Mouse (Mus musculus) heart, adult 11 months (tissue): ENCODE measurements at regions not wholly inside any gene's neighbourhood (a gene's known extent, or its start where the extent isn't known, plus 50 kb on each side); places are given as distances from the start of the nearest gene placed in this dataset.
A peak's percentile ranks its signal among the peaks of the same experiment; 100 is the strongest.

Experiments
- DNase-seq: peaks from one replicate; pipeline ENCODE4 v3.0.0; 2022

DNA sequence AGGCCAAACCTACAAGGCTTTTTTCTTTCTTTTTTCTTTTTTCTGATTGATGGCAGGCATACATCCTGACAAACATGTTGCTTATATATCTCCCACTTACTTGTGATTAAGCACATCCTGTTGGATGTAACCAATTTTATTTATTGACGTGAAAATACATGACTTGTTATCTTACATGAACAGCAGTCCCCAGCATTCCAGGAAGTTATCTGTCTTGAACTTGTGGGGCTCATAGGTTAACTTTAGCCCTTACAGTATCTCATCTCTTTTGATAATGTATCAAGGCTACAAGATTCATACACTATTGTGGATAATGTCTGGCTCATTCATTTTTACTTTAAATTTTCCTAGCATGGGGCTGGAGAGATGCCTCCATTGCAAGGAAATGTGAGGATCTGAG is 852.0 kb upstream of the Agtr1b start:
- no peak for DNase-seq

DNA sequence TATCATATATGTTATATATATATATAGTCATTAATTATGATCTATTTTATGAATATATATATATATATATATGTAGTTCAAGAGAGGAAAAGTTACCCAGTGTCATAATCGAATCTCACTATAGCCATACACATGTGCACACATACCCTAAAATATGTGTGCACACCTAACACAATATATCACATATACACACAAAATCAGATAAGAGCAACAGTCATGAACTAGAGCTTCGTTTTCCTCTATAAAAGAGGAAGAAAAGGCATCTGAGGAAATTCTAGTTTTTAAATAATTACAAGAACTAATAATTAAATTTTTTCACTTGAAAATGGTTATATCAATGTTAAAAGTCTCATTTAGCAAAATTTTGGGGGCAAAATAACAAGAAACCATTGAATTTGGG is 835.3 kb upstream of the Tbl1xr1 start:
- DNase-seq, result no peak

DNA sequence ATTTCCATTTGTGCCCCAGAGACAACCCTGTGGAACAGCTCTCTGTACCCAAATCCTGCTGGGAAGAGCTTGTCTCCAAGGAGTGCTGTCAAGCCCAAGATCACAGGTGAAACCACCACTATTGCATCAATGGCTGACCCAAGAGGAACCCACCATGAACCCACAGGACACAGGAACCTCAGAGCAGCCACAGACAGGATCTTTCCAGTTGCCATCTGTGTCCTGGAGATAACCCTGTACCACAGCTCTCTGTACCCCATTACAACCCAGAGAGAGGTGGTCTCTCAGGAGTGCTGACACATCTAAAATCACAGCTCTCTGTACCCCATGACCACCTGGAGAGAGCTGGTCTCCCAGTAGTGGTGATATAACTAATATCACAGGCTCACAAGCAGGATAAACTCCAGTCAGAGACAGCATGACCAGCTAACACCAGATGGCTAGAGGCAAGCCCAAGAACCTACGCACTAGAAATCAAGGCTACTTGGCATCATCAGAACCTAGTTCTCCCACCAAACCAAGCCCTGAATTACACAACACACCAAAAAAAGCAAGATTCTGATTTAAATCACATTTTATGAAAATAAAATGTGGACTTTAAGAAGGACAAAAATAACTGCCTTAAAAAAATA is 820.2 kb upstream of the Tbl1xr1 start:
- DNase-seq, result no peak

DNA sequence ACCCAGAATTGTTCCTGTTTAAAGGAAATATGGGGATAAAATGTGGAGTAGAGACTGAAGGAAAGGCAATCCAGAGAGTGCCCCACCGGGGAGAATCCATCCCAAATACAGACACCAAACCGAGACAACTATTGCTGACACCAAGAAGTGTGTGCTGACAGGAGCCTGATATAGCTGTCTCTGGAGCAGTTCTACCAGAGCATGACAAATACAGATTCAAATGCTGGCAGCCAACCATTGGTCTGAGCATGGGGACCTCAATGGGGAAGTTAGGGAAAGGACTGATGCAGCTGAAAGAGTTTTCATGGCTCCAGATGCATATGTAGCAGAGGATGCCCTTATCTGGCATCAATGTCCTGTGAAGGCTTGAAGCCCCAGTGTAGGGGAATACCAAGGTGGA is 813.1 kb upstream of the Tbl1xr1 start:
- DNase-seq, result peak; percentile 92

DNA sequence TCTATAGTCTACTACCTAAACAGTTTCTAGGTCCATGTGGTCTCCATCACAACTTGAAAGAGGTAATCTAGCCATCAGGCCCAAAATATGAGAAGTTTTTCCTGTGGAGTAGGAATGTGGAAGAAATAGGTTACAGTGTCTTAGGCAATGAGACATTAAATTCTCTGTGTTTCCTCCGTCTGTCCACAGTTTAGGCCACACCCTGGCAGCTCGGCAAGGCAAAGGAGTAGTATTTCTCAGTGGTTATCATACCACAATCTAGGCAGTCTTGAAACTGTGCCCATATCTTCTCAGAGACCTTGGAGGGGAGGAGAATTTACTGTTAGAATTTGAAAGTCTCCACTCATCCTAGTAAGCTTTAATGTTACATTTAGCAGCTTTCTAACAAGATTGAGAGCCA is 811.0 kb upstream of the Tbl1xr1 start:
- DNase-seq, result no peak

DNA sequence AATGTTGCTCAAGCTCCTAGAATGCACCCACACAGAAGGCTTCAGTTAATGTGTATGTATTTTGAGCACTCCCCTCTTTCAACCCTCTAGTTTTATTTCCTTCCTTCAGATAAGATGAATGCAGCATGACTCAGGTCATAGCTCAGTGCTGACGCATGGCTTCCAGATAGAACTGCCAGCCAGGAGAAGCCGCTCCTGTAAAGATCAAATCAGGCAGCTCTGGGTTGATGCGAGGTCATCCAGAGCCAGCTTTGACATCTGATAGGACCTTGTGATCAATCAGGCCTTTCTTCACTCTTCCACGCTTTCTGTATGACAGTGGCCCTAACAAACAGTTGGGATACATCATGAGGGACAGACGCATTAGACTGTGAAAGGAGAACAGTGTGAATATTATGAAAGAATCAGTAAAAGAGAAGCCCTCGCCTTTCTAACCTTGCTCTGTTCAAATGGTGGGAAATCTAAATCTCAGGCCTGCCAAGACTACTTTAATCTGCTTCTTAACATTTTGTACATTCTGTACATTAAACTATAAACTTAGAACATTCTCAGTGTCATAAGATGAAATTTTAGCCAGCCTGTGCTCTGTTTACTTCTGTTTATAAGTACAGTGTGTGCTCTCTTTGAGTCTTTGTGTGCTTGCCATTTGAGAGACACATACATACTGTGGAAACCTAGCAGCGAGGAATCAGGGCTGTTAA is 807.9 kb upstream of the Tbl1xr1 start:
- DNase-seq, result peak; percentile 93

DNA sequence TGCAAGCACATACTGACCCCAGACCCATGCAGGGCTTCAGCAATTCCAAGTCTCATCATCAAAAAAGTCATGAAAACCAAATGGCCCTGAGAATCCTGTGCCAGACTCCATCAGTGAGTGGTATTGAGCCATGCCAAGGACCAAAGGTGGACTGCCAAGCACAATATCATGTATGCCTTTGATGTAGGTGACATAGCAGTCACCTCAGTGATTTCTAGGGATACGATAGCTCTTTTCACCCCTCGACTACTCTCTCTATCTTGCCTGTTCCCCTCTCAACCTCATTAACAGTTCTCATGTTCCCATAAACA is 807.4 kb upstream of the Tbl1xr1 start:
- DNase-seq, result peak; percentile 79

DNA sequence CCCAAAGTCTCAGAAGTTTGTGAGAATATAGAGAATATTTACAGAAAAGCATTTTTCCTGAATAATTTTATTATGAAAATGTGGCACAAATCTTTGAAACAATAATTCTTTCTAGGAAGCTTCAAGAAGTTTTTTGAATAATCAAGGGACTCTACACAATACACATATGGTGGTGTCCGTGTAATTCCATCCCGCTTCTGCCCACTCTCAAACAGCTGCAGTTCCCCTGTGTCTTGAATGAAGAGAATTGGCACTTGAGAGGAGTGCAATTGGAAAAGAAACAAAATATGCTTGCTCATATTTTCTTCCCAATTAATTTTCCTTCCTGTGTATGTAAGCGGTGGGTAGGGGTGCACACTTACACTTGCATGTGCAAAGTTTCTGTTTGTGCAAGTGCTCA is 805.7 kb upstream of the Tbl1xr1 start:
- no peak for DNase-seq

DNA sequence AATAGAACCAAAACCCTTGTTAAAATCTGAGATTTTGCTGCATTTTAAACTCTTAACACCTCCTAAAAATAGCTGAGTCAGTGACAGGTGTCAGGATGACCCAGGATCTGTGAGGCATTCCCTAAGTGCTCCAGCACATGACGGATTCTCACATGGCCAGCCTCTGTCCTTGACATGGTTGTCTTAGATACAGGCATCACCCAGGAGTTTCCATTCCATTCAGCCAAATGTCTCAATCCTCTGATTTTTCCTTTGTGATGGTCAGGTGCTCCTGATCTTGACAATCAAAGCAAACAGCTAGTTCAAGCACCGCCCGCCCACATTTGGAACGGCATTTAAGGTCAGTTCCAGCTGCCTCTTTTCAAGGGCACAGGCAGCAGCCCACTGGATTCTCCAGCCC is 804.2 kb upstream of the Tbl1xr1 start:
- peak; percentile 95 for DNase-seq

DNA sequence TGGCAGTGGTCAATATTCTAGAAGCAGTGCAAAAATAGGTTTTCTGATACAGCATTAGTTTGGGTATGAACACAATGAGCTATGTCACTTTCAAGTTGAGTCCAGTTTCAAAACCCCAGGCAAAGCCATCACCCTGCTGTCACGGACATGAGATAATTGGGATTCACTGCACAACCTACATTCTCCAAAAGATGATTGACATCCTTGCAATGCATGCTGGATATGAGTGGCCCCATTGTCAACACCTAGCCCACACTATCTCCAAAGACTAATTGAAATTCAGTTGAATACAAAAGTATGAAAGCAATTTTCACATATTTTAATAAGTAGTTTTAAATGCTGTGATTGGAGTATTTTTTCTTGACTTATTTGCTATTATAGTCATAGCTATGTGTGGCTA is 783.7 kb upstream of the Tbl1xr1 start:
- DNase-seq, result no peak

DNA sequence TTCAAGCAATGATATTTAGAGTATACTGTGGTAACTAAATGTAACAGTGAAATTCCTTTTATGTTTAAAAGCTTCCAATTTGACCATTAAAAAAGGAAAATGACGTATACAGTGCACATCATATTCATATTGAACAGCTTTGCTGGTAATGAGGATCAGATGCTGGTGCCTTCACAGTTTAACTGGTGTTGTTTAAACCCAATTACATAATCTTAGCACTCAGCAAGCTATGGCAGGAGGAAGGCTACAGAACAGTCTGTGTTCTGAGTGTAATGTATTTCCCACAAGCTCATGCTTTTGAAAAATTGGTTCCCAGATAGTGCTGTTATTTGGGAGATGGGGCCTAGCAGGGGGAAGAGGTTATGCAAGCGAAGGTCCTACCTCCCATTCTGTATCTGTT is 783.1 kb upstream of the Tbl1xr1 start:
- no peak for DNase-seq

DNA sequence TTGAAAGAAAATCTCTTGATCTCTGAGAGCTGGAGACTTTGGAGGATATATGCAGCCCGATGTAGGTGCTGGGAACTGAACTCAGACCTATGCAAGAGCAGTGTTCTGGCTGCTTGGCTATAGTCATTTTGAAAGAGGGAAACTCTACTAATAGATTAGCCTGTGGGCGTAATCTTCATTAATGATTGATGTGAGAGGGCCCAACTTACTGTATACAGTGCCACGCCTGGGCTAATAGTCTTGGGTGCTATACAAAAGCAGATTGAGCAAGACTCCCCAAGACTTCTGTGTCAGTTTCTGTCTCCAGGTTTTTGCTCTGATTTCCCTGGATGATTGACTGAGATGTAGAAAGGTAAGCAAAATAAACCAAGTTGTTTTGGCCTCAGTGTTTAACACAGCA is 781.7 kb upstream of the Tbl1xr1 start:
- no peak for DNase-seq

DNA sequence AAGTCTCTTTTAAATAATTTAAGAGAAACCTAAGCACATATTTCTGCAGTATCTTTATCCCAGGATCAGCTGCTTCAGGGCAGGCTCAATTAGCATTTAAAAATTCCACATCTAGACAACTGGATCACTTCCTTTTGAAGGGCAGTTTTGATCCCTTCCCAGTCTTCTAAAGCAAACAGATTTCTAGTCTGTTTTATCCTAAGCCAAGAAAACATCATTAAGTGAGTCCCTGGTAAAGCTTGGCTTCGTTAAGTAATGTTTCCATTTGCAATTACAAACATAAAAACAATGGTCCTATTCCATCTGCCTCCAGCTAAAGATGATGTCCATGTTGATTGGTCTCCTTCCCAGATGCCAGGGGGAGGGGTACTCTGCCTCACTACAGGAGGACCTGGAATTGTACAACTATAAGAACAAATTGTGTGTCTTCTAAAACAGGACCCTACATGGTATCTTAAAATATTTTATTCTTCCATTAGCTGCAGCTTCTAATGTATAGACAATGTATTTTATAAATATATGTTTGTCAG is 779.8 kb upstream of the Tbl1xr1 start:
- no peak for DNase-seq

DNA sequence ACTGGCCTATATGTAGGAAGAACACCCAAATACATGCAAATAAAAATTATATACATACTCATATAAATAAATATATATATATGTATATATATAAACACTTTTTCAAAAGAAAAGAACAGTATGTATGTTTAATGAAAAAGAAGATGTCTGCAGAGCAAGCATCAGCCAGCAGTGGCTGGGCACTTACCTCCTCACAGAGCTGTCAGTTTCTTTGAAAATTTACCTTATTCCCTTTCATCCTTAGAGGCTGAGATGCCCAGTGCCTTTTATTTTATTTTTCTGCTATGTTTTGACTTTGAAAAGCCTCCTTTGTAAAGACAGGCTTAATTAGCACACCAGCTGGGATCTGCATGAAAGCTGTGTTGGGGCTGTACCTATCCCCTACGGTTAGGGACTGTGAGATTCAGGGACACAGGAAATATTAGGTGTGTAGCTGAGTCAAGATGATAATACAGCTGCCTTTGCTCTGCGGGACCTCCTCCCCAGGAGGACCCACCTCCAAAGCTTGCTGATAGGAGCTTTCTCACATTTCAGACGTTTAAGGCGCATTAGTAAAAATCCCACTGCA is 751.0 kb upstream of the Tbl1xr1 start:
- no peak for DNase-seq

DNA sequence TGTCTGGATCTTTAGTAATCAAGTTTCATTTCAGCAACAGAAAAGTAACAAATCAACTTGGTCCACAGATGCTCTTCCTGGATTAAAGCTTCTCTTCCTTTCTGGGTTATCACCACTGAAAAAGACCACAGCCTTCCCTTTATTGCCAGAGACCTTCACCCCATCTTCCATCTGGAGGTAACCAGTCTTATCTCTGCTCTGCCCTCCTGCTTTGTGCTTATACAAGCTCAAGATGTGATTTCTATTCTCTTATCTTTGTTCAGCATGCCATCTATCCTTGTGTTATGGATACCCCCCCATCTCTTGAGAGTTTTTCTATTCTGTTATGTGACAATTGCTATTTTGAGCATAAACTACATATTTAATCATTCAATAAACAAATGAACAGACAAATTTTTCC is 734.5 kb upstream of the Tbl1xr1 start:
- DNase-seq, result no peak

DNA sequence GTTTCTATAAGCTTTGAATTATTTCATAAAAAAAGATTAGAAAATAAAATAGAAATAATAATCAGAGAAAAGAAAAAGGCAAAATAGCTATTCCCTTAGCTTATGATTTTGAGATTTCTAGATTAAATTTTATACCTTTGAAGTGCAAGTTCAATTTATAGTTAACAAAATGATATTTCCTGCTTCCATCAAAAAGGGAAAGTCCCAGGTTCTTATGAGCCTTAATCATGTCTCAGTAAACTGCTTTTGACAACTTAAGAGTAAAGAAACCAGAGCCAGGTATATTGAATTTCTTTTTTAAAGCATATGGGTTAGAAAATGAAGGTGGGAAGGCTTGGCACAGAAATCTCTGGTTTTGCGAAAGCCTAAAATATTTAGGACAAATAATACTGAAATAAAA is 733.4 kb upstream of the Tbl1xr1 start:
- no peak for DNase-seq

DNA sequence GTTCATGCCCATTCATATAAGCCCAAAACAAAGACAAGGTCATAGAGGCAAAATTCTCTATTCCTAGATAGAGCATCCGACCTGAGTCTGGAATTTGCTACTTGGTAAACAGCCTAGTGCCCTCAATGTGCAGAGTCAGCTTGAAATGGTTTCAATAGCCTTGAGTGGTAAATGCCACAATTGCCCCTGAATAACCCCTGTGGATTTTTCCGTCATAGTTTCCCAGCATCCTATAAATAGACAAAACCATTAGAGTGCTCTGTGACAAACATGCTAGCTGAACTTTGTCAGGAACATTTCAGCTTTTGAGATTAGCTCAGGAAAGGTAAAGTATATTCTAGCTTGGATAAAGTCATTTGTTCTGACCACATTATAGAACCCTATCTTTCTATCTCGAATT is 727.0 kb upstream of the Tbl1xr1 start:
- DNase-seq, result peak; percentile 89

DNA sequence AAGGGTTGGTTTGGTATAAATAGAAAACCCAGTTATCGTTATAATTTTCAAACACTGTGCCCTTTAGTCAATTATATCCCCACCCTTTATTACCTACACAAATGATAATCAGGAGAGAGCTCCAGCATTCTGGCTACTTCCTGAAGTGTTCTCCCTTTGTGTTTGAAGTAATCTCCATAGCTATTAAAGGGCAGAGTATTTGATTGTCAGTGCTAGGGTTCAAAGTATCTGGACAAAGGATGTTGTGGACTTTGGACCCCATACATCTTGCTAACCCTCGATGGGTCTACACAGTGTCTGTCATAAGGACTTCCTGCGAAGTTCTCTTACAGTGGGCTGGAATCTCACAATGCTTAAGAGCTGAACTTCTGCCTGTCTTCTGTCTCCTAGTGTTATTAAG is 720.3 kb upstream of the Tbl1xr1 start:
- no peak for DNase-seq

DNA sequence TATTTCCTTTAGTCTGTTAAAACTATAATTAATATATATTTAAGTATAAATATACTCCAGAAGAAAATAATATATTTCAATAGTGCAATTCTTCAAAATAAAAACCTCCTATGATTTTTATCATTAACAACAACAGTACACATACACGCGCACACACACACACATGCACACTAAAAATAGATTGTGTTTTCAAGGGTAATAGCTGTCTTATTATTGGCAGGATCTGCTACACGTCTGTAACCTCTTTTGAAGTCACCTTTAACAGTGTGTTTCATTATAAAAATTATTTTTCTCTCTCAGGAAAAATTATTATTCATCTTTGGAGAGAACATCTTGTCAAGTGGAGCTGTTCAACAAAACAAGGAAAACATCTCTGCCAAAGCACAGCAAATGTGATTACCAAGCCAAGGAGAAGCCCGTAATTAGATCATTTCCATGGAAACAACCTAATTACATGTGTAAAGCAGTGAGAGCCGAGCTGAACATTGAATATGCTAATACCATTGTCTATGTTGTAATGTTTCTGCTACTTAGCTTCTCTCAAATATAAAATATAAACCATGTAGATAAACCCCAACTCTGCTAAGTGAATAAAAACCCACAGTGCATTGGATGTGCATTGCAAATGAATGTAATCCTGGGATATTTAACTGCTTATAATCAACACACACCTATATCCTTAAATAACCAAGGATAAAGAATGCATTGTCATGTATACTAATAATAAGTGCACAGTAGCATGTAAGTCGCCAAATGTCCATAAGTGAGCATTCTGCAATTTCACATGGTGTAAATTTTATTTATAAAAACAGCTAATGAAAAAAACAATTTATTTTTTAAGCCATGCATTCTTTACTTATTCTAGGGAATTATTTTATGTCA is 719.4 kb upstream of the Tbl1xr1 start:
- no peak for DNase-seq

DNA sequence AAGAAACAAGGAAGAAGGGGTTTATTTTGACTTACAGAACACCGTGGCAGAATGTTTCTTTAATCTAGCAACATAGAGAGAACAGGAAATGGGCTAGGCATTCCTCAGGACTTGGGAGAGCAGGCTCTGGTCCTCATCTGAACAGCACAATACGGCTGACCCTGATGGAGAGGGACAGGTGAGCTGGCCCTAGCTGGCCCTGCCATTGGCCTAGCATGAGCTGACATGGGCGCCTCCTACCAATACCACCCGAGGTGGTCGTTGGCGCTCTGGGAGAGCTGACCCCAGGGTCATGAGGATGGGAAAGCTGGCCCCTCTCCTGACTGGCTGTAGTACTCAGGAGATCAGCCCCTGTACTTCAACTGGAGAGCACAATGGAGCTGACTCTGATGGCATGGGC is 718.4 kb upstream of the Tbl1xr1 start:
- DNase-seq, result no peak

DNA sequence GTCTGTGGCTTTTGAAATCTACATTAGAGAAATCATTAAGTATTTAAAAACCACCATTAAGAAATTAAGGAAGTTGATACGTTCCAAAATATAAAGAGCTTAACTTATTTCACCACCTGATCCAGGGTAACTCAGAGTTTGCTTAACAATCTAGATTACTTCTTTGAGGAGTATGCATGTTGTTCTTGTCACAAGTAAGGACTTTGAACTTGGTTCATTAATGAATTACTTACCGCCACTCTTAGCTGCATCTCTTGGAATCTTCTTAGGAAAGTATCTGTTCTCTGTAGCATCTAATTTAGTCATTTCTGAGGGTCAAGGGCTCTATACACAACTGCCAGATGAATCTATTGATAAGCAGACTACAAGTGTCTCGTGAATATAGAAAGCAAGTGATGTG is 715.4 kb upstream of the Tbl1xr1 start:
- no peak for DNase-seq

DNA sequence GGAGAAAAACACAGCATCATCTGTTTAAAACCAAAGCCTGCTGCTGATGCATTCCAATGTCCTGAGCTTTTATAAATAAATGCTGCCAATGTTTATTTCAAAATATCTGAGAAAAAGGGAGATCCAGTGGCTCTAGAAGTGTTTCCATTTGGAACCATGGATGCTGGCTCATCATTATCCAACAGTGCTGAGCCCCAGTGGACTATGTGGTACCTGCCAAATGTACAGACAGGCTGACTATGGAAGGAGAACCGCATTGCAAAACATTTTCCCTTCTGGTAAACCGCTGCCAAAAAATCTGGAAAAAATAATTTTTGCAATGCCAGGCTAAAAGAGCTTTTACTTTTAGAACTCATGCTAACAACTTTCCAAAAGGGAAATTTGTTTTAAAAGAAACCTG is 696.6 kb upstream of the Tbl1xr1 start:
- peak; percentile 97 for DNase-seq

DNA sequence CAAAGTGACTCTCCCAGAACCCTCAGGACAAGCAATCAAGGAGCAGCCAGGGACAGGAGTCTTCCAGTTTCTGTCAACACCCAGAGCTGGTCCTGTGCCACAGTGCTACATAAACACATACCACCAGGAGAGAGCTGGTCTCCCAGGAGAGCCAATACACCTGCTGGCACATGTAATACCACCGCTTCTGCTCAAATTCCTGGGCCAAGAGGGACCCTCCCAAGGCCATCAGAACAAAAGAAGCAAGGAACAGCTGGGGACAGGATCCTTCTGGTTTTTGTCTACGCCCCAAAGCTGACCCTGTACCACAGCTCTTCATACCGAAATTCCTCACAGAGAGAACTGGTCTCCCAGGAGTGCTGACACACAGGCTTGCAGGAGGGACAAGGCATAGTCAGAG is 695.4 kb upstream of the Tbl1xr1 start:
- DNase-seq, result peak; percentile 88

DNA sequence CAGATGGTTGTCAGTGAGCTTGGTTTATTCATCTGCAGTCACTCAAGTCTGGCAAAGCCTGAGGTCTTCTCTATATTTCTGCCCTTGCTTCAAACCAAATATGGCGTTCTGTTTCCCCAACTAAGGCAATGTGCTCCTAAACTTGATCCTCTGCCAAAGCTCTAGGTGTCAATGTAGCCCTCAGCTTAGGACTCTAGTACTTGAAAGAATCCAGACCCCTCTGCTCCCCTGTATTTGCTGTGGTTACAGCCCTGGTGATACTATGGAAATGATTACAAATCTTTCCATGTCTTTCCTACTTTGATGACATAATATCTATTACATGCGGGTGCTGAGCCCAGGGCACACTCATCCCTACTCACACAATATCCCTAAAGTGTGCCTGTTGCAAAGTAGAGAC is 672.9 kb upstream of the Tbl1xr1 start:
- no peak for DNase-seq
